Mouse (Mus musculus) cerebellum, postnatal 10 days (tissue): Measurements from ENCODE around the gene Slu7.

Experiments
- DNase-seq, 2 experiments: peaks; one replicate each; pipeline ENCODE4 v3.0.0; 2021; ENCODE audit warnings: mixed read lengths in 2 of 2

Slu7 gene

GRCm38 (mm10) chr11:43433254-43434023 lies at the start of gene Slu7:
TSS of gene Slu7 (plus strand) at chr11:43433744.
- peak; percentile 85 to 86 for DNase-seq

DNA sequence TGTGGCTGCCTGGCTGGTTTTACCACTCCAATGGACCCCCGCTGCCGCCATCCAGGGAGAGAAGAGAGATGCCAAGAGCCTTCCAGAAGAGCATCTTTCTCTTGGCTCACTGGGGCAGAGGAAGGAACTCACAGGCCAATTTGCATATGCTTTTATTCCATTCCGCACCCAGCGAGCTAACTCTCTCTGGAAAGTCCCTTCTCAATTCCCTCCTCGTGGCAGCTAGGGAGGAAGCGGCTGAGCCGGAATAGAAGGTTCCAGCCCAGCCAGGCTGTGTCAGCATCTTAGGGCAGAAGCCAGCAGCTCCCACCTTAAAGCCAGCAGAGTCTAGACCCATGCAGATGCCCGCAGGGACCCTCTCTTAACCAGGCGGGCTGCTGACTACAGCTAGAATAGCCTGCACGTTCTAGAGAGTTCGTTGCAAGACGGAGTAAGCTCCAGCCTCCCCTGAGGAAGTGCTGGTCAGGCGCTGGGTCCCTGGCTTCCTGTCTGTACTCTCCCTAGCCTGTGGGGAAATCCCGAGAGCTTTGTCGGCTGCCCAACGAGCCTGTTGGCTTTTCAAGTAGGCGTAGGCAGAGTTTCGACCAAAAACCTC lies 48.4 kb upstream of the Slu7 start:
- peak; percentile 55 to 56 for DNase-seq

- peak; percentile 19 to 23 for DNase-seq
Measured at GRCm38 (mm10) chr11:43385716-43386115, 47.8 kb upstream of the Slu7 start.

DNA sequence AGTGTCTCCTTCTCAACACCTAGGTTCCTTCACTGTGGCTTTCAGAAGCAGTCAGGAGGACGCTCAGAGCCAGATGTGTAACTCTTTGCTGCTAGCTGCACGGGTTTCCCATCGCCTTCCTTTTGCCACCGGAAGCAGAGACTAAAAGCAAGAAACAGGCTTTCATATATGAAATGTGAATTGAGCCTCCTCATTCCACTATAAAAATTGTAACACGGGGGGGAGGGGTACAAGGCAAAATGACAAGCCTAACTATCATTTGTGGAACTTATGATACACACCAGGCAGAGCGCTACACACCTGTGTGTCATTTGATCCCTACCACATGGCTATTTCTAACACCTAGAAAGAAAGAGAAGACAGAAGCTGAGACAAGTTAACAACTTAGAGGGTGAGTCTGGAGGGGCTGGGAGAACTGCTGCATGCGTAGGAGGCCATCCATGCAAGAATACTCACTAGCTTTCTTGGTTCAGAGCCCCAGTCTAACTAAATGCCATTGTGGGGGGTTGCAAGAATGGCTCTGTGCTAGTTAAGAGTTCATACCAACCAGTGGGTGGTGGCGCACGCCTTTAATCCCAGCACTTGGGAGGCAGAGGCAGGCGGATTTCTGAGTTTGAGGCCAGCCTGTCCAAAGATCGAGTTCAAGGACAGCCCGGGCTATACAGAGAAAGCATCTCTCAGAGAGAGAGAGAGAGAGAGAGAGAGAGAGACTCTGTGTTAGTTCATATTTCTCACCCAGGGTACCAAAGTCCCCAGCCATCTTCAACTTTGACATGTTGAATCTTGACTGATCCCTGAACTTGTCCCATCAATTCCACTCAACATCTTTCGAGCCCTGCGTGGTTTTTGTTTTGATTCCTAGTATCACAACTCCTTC lies 46.3 kb upstream of the Slu7 start:
- no peak for DNase-seq

- DNase-seq: no peak
Measured at GRCm38 (mm10) chr11:43388122-43389097, 45.1 kb upstream of the Slu7 start.

DNA sequence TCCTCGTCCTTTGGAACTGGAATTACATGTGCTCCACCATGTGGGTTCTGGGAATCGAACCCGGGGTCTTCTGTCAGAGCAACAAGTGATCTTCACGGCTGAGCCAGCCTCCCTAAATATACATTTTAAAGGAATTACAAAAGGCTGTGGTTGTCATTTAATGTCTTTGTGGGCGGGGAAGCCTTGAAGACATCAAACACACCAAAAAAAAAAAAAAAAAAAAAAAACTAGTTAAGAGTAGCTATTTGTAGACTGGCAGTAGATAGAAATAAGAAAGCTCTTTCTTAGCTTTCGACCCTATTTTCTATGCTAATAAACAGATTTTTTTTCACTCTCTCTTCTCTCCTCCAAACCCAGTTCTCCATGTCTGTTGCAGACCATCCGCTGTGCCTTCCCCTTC lies 44.4 kb upstream of the Slu7 start:
- no peak for DNase-seq

DNA sequence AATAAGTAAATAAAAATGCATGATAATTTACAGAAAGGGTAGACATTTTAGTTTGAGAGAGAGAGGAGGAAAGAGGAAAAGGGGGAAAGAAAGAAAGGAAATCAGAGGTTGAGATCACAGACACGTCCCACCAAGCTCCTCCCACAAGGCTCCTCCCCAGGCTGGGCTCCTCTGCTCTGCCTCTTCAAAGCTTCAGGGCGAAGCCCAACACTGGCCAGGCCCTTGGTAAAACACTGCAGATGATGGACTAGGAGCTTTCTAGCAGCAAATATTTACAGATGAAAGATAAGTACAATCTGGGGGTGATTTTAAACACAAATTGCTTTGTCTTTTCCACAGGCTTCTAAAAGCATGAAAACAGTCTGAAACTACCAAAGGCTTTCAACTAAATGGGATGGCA lies 40.8 kb upstream of the Slu7 start:
- DNase-seq: no peak

- no peak for DNase-seq
Measured at GRCm38 (mm10) chr11:43393325-43393724, 40.2 kb upstream of the Slu7 start.

- DNase-seq: peak in 1 of 2 experiments; percentile 9
Measured at GRCm38 (mm10) chr11:43395073-43395948, 38.2 kb upstream of the Slu7 start.

GRCm38 (mm10) chr11:43396246-43396645 lies 37.3 kb upstream of the Slu7 start:
- no peak for DNase-seq

DNA sequence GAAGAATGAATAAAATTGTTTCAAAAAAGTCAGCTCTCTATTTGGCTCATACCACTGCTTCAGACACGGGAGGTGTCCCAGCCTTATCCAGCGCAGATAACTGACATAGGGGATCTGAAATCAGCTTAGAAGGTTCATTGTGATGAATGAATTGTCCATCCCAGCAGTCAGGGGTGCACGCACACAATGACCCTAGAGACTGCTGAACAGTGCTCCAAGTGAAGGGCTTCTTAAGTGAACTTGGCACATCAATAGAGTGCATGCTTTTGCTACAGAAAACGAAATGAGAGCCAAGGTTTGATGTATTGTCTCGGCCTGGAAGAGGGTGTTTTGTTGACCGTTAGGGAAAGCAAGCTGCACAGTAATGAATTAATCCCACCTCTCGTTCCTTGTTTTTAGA lies 36.9 kb upstream of the Slu7 start:
- DNase-seq: no peak

DNA sequence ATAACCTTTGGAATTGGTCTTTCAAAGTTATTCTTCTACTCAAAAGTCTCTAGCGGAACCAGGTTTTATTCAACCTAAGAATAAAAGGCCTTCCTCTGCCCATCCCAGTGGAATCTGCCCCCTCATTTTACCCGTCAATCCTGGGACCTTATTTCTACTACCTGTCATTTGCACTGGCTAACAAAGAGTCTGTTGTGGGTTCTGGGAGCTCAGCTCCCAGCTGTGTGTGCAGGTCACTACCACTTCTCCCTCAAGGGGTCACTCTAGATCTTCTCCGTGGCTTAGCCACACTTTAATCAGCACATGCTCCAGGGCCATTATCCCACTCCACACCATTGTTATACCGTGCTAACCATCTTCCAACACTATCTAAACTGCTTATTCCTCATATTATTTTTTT lies 34.2 kb upstream of the Slu7 start:
- peak in 1 of 2 experiments; percentile 12 for DNase-seq

GRCm38 (mm10) chr11:43400131-43400530 lies 33.4 kb upstream of the Slu7 start:
- DNase-seq: peak in 1 of 2 experiments; percentile 10

DNA sequence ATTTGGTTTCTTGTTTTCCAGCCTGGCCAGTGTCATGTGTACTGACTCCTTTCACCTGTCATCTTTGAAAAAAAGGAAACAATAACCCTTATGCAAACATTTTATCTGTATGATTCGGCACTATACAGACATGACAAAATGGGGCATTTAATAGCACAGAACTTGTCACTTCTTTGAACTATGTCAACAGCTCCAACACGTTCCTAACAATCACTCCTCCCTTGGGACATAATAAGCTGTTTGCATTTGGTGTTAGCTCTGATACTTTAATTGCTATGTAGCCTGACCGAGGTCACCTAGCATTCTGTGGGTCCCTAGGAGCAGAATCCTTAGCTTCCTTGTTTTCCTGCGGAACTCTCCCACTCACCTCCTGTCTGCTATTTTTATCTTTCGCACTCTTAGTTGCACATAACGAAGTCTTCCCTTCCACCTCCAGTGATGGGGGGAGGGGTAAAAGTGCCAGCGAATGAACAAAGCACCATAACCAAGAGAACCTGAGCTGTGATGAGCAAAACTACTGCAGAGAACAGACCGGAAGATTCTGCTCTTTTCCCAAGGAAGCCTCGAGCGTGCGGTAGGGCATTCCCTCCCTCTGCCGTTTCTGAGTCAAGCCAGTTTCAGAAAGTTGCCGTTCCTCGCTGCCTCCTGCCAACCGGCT lies 29.3 kb upstream of the Slu7 start:
- DNase-seq: no peak

DNA sequence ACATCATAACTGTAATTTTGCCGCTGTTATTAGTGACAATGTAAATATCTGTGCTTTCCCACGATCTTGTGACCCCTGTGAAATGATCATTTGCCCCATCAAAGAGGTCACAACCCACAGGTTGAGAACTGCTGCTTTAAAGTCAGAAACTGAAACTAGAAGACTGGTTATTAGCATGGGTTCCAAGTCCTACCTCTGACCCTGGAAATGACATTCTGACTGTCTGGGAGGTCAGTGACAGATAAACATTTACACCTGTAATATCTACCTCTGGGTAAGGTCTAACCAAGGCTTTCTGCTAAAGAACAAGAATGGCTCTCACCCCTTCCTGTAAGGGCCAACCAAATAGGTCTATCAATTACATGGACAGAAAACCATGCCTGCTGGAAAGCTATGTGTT lies 24.7 kb upstream of the Slu7 start:
- no peak for DNase-seq

DNA sequence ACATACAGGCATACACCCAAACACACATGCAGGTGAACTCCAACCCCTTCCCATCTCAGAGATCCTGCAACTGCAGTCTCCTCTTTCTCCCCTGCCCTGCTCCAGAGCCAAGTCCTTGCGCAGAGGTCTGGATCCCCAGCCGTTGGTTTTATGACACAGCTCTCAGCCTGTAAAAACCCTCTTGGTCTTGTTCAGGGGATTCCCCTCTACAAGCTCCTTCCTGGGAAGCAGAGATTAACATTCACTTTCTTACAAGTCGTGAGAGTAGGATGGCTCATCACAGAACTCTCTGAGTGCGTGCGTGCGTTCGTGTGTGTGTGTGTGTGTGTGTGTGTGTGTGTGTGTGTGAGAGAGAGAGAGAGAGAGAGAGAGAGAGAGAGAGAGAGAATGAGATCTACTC lies 23.3 kb upstream of the Slu7 start:
- DNase-seq: no peak

GRCm38 (mm10) chr11:43411413-43411812 lies 22.1 kb upstream of the Slu7 start:
- DNase-seq: peak; percentile 80 to 87

DNA sequence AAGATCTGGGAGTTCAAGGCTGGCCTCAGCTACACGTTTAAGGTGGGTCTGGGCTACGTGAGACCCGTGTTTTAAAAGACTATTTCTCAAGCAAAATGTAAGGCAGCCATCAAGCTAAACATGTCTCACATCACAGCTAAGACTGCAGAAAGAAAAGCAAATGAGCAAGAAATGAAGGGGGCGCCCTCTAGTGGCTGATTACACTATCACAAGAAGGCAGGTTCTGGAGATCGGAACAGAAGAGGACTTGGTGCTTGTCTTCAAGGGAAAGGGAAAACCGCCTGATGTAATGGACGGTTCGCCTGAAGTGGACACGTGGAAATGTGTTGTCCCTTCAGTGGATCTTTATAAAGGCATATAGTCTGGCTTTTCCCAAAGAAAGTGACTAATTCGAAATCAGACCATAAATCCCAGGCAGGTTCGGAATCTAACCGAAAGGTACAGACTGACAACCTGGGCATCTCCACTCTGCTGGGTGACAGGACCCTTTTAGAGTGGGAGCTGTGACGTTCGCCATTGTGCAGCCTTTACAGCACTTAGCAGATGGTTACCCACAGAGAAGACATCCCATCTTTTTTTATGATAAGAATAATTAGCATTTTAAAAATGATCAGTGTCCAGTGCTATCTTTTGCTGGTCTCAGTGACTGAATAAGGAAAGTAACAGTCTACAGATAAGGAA lies 20.6 kb upstream of the Slu7 start:
- peak; percentile 90 to 93 for DNase-seq

GRCm38 (mm10) chr11:43417201-43417600 lies 16.3 kb upstream of the Slu7 start:
- DNase-seq: no peak

DNA sequence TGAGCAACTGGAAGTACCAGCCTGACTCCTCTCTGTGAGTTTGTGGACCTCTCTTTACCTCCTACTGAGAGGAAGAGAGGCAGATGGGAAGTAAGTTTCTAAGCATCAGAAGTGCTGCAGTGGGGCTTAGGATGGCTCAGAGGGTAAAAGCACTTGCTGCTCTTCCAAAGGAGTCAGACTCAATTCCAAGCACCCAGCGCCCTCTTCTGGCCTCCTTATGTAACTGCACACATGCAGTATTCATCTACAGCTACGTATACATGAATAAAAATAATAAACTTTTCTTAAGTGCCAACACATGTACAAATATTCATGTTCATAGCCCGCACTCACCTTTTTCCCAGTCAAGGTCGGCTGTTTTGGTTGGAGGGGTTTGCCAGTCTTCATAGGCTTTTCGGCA lies 9.2 kb upstream of the Slu7 start:
- DNase-seq: peak in 1 of 2 experiments; percentile 13
